Mouse (Mus musculus) forelimb bud, embryonic 11.5 days (tissue): ENCODE data around the gene Dbn1.
A peak's percentile ranks its signal among the peaks of the same experiment; 100 is the strongest.

ENCODE experiments used
- DNase-seq: peaks from one replicate; pipeline ENCODE4 v3.0.0-alpha.2; 2012; ENCODE audit warnings: low read depth, low spot score

Gene Dbn1

GRCm38 (mm10) chr13:55510668-55511491, 23.0 kb upstream of the Dbn1 start:
- DNase-seq: peak; percentile 46

- no peak for DNase-seq
Measured at GRCm38 (mm10) chr13:55510332-55510667, 22.4 kb upstream of the Dbn1 start.

DNA sequence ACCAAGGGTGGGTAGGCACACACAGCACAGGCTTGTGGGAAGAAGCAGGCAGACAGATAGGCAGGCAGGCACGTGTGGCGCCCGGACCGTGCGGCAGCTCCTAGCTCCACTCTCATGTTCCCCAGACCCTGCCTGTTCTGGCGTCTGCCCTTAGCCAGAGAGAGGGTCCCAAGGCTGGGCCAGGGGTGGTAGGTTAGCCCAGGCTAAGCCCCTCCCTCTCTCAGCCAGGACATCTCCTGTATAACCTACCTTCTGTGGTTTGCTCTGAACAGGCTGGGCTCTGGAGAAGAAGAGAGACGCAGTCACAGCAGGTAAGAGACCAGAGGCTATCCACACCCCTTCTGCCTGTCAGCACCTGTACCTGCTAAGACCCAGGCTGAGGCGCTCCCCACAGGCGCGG, 20.6 kb upstream of the Dbn1 start:
- DNase-seq: no peak

DNA sequence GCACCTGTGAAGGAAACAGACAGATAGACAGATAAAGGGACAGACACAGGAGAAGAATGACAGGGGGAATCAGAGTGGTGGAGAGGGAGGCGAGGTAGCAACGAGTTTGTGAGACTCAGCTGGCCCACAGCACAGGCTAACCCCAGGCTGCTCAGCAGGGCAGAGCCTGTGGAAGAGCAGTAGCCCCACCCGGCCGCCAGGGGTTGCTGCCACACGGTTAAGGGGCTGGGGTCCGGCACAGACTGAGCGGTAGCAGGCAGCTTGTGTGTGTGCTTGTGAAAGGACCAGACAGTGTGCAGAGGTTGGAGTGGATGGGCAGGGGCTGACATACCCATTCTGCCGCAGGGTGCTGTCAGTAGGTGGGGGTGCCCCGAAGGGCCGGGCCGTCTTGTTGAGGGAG, 20.0 kb upstream of the Dbn1 start:
- no peak for DNase-seq

DNA sequence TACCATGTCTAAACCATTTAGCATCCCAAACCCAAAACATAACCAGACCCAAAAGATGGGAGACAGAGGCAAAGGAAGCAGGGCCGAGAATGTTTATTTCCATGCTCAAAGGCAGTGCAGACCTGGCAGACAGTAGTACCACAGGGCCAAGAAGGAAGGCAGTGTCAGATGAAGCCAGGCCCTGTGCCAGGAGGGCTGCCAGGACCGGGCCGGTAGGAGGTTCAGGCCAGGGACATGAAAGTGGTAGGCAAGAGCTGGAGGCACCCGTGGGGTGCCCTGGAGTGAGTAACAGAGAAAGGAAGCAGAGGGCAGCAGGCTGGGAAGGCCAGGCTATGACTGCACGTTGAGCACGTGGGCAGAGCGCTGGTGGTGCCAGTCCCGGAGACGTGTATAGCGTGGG, 18.8 kb upstream of the Dbn1 start:
- no peak for DNase-seq

- no peak for DNase-seq
Measured at GRCm38 (mm10) chr13:55505810-55506209, 17.9 kb upstream of the Dbn1 start.

DNA sequence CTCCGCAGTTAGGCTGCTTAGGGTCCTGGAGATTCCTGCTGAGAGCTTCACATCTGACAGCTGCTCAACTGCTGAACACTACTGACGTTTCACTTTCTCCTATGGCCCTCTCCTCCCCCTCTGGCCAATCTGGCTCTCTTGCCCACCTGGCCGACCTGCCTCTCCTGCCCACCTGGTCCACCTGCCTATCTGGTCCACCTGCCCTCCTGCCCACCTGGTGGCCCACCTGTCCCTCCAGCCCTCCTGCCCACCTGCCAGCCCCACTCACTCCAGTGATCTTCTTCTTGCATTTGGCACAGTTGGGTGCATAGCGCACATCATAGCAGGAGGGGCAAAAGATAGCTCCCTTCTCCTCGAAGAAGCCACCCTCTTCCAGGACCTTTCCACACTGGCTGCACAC, 16.5 kb upstream of the Dbn1 start:
- DNase-seq: no peak

DNA sequence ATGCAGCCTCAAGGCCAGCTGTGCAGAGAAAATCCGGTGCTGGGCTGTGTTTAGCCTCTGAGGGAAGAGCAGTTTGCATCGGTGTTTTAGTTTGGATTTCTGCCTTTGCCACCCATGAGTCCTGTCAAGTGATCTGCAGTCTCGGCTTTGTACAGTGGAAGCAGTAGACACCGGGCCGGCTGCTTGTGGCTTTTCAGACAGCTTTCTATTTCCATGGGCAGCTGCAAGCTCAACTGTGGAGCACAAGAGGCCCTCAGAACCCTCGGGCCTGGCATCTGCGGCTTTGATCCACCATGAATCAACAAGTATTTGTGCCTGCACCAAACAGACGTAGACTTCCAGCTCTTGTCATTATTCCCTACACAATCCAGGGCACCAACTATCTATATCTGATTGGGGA, 14.5 kb upstream of the Dbn1 start:
- no peak for DNase-seq

DNA sequence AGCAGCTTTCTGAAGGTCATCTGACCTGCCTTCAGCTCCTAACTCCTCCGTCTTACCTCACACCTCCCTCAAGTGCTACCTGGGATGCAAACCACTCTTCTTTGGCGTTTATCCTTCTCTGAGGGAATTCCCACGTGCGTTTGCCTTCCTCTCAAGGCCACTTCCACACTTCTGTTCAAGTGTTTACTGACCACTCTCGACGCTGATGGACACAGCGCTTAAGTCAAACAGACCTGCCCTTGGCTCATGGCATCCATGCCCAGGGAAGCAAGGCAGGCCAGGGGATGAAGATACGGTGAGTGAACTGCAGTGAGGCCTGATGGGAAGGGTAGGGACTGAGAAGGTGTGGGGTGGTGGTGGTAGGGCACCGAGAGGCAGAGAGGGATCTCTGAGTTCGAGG, 12.7 kb upstream of the Dbn1 start:
- DNase-seq: no peak

- DNase-seq: no peak
Measured at GRCm38 (mm10) chr13:55498906-55499305, 11.0 kb upstream of the Dbn1 start.

- DNase-seq: no peak
Measured at GRCm38 (mm10) chr13:55496661-55497060, 8.8 kb upstream of the Dbn1 start.

DNA sequence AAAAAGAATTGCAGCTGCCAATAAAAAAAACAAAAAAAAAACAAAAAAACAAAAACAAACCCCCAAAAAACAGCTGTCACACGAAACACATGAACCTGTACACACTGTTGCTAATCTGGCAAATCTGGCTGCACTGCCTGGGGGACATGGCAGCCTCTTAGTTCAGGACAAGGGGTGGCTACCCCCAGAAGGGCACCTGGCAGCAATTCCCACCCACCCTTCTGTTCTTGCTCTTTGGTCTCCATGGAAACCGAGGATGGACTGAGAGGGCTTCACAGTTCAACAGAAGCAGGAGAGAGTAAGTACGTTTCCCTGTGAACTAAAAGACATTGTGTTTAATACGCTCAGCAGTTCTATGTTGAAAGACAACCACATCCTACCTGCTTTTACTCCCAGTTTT, 7.8 kb upstream of the Dbn1 start:
- DNase-seq: no peak

- no peak for DNase-seq
Measured at GRCm38 (mm10) chr13:55494883-55495621, 7.1 kb upstream of the Dbn1 start.

DNA sequence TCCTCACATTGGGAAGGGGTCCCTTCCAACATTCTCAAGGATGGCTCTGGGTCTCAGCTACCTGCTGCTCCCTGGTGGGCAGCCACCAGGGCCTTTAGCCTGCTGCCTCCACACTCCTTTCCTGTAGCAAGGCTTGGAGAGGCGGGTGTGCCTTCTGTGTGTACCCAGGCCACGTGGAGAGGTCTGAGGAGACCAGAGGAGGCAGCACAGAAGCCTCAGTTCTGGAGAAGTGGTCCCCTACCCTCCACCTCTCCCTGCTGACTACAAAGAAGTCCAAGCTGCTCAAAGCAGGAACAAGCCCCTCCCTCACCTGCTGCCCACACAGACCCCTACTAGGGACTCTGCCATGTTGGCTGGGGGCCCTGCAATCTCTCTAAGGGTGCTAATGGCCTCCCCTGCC, 6.3 kb upstream of the Dbn1 start:
- no peak for DNase-seq

DNA sequence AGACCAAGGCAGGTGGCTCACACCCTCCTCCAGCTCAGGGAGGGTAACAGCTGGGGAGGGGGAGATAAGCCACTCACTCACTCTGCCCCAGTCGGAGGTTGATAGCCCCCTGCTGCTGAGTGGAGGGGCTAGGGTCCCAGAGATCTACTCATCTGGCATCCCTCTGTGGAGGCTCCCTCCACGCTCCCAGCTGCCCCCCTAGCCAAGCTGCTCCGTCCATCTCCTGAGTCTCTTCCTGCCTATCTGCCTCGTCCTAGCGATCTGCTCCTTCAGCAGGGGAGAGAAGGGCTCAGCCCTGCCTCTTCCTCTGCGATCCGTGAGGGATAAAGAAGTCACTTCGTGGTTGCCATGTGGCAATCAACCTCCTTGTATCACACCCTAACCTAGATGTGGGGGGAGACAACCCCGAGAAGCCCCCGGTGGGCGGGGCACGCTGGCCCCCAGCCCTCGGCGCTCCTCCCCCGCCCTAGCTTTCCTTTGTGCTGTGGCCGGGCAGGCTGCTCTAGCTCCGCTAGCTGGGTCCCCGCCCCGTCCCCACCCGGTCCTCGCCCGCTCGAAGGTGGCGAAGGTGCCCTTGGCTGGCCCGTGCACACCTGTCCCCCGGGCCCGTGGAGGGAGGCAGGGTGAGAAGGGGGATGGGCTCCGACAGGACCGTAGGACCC, 864 bp downstream of the Dbn1 start:
- DNase-seq: no peak

- no peak for DNase-seq
Measured at GRCm38 (mm10) chr13:55486029-55486794, 1.7 kb downstream of the Dbn1 start.

- DNase-seq: no peak
Measured at GRCm38 (mm10) chr13:55484520-55485088, 3.3 kb downstream of the Dbn1 start.

GRCm38 (mm10) chr13:55483593-55483992, 4.3 kb downstream of the Dbn1 start:
- no peak for DNase-seq

DNA sequence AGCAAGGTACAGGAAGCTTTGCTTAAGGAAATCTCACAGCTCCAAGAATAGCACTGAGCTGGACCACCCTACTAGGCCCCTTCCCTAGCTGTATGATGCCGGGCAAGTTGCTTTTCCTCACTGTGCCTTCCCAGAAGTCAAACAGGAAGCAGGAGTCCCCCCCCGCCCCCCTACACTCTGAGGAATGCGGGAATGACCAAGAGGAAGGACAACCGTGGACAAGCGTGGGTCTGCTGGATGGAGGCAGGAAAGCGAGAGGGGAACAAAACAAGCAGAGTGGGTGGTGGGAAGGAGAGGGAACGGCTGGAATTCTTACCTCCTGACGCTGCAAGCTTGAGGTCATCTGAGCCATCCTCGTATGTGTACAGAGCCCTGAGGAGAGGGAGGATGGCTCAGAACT, 4.8 kb downstream of the Dbn1 start:
- DNase-seq: no peak

DNA sequence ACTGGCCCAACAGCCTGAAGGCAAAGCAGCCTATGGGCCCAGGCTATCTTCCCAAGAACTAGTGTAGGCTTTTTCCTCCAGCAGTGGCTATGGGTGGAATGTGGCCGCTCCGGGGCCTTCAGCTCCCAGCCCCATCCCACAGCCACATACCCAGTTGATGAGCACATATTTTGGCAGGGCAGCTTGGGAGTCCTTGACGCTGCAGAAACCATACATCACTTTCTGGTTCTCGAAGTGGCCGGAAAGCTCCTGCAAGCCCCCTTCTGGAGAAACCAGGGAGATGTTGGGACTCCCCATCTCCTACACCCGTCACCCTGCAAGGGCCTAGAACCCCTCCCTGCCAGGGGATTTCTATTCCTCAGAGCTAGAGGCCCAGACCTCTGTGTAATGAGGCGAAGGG, 5.4 kb downstream of the Dbn1 start:
- DNase-seq: no peak

GRCm38 (mm10) chr13:55479929-55480328, 8.0 kb downstream of the Dbn1 start:
- DNase-seq: no peak

DNA sequence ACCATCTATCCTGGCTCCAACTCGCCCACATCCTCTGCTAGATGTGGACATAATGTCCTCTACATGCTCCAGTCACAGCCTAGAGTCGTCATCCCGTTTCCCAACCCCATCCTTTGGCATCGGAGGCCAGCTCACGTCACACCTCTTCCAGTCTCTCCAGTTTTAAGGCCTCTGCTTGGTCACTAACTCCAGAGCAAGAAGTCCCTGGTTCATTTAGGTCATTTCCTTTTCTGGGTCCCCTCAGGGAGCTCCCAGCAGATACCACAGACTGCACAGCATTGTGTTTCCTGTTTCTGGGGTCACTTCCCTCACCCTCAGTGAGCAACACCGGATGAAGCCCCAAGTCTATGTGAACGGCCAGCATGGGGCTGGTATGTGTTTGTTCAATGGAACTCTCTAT, 8.9 kb downstream of the Dbn1 start:
- no peak for DNase-seq
